Mouse (Mus musculus): ENCODE measurements around the gene Kcnab3. TPM values are rescaled to one million over a fixed set of nuclear protein-coding genes. Genes with fewer than 3 reads are reported as not detected.

Kcnab3 gene
- polyA plus RNA-seq (2012; rRNA removed) = 12.1 and 12.2 TPM in 2 replicates

- Histone ChIP-seq H3K27me3 (ENCODE audit: control insufficient read depth, insufficient read depth, low read length) (no peaks in the 10 kb centered on the region), H3K4me1 (ENCODE audit: control insufficient read depth, insufficient read depth, low read length) (peaks cover 32% of the 10 kb centered on the region), H3K4me3 (ENCODE audit: control insufficient read depth, low read depth, low read length) (peak within 1 kb of the TSS; percentile 74), H3K27ac (ENCODE audit: control insufficient read depth, insufficient read depth, low read depth, low read length) (peak within 1 kb of the TSS; percentile 40; the same call in 1 of the 2 replicates), H3K36me3 (ENCODE audit: control insufficient read depth, insufficient read depth, low read length) (no peaks in the 10 kb centered on the region; the same call in 1 of the 2 replicates)
- TF ChIP-seq POLR2A (IDR thresholded peaks at IDR 0.05; ENCODE audit: control insufficient read depth, low read depth, low read length) = peak; percentile 35; the same call in 1 of the 2 replicates
- TF ChIP-seq CTCF (IDR thresholded peaks at IDR 0.05; ENCODE audit: control insufficient read depth, insufficient read depth, insufficient replicate concordance, low read depth, low read length) = no peak
These were observed at the start of gene Kcnab3 for GRCm38 (mm10) chr11:69325628-69326407. TSS of gene Kcnab3 (plus strand) at chr11:69326258.

GRCm38 (mm10) chr11:69277267-69277666 is 48.8 kb upstream of the Kcnab3 start:
- Histone ChIP-seq H3K36me3 (ENCODE audit: control insufficient read depth, insufficient read depth, low read length) (no peaks in the 10 kb centered on the region), H3K27ac (ENCODE audit: control insufficient read depth, insufficient read depth, low read depth, low read length) (no peak overlapping the region), H3K27me3 (ENCODE audit: control insufficient read depth, insufficient read depth, low read length) (no peaks in the 10 kb centered on the region), H3K4me3 (ENCODE audit: control insufficient read depth, low read depth, low read length) (no peak overlapping the region), H3K4me1 (ENCODE audit: control insufficient read depth, insufficient read depth, low read length) (no peaks in the 10 kb centered on the region)
- TF ChIP-seq POLR2A (IDR thresholded peaks at IDR 0.05; ENCODE audit: control insufficient read depth, low read depth, low read length) (no peak), CTCF (IDR thresholded peaks at IDR 0.05; ENCODE audit: control insufficient read depth, insufficient read depth, insufficient replicate concordance, low read depth, low read length) (no peak)

GRCm38 (mm10) chr11:69291111-69291510 is 34.9 kb upstream of the Kcnab3 start:
- Histone ChIP-seq H3K27me3 (ENCODE audit: control insufficient read depth, insufficient read depth, low read length) (no peaks in the 10 kb centered on the region), H3K4me3 (ENCODE audit: control insufficient read depth, low read depth, low read length) (no peak overlapping the region), H3K27ac (ENCODE audit: control insufficient read depth, insufficient read depth, low read depth, low read length) (no peak overlapping the region), H3K36me3 (ENCODE audit: control insufficient read depth, insufficient read depth, low read length) (no peaks in the 10 kb centered on the region), H3K4me1 (ENCODE audit: control insufficient read depth, insufficient read depth, low read length) (no peaks in the 10 kb centered on the region)
- no peak for TF ChIP-seq CTCF (IDR thresholded peaks at IDR 0.05; ENCODE audit: control insufficient read depth, insufficient read depth, insufficient replicate concordance, low read depth, low read length)
- TF ChIP-seq POLR2A (IDR thresholded peaks at IDR 0.05; ENCODE audit: control insufficient read depth, low read depth, low read length) = no peak

DNA sequence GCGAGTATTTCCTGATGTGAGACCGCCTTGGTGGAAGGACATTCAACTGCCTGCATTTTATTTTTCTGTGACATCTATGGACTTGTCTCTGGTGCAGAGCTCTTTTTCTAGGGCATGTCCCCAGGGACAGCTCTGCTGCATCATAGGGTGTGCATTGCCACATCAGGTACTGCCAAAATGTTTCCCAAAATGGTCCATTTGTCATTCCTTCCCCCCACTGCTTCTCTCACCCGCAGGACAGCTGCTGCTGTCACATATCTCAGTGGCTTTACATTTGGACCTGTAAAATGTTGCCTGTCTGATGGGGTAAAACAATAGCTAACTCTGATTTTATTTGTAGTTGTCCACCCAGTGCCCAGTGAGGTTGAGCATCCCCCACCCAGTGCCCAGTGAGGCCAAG is 30.8 kb upstream of the Kcnab3 start:
- Histone ChIP-seq H3K27ac (ENCODE audit: control insufficient read depth, insufficient read depth, low read depth, low read length) (no peak overlapping the region), H3K27me3 (ENCODE audit: control insufficient read depth, insufficient read depth, low read length) (no peaks in the 10 kb centered on the region), H3K36me3 (ENCODE audit: control insufficient read depth, insufficient read depth, low read length) (peaks cover 4% of the 10 kb centered on the region), H3K4me3 (ENCODE audit: control insufficient read depth, low read depth, low read length) (peak overlapping the region; percentile 59; the same call in 1 of the 2 replicates), H3K4me1 (ENCODE audit: control insufficient read depth, insufficient read depth, low read length) (no peaks in the 10 kb centered on the region)
- TF ChIP-seq POLR2A (IDR thresholded peaks at IDR 0.05; ENCODE audit: control insufficient read depth, low read depth, low read length) = no peak
- TF ChIP-seq CTCF (IDR thresholded peaks at IDR 0.05; ENCODE audit: control insufficient read depth, insufficient read depth, insufficient replicate concordance, low read depth, low read length) = no peak

- Histone ChIP-seq H3K27ac (ENCODE audit: control insufficient read depth, insufficient read depth, low read depth, low read length) (no peak overlapping the region), H3K4me1 (ENCODE audit: control insufficient read depth, insufficient read depth, low read length) (no peaks in the 10 kb centered on the region), H3K4me3 (ENCODE audit: control insufficient read depth, low read depth, low read length) (no peak overlapping the region), H3K36me3 (ENCODE audit: control insufficient read depth, insufficient read depth, low read length) (peaks cover 4% of the 10 kb centered on the region), H3K27me3 (ENCODE audit: control insufficient read depth, insufficient read depth, low read length) (no peaks in the 10 kb centered on the region)
- no peak for TF ChIP-seq CTCF (IDR thresholded peaks at IDR 0.05; ENCODE audit: control insufficient read depth, insufficient read depth, insufficient replicate concordance, low read depth, low read length)
- no peak for TF ChIP-seq POLR2A (IDR thresholded peaks at IDR 0.05; ENCODE audit: control insufficient read depth, low read depth, low read length)
These were observed 28.3 kb upstream of the Kcnab3 start for GRCm38 (mm10) chr11:69297799-69298198.

DNA sequence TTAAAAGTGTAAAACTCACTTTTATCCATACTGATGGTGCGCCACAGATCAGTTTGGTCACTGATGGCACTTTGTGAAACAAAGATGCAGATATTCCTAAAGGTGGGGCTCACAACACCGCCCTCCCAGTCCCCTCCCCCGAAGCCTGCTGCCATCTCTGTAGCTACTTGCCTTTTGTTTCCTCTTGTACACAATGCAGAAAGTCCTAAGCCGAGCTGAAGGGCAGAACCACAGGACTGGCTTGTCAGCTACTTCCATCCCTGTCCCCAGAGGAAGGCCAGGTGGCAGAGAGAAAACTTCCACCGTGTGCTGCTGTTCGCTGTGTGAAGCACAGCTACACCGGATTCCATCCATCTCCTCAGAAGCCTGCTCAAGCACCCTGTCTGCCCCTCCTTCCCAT is 27.8 kb upstream of the Kcnab3 start:
- Histone ChIP-seq H3K4me3 (ENCODE audit: control insufficient read depth, low read depth, low read length) (no peak overlapping the region), H3K27ac (ENCODE audit: control insufficient read depth, insufficient read depth, low read depth, low read length) (no peak overlapping the region), H3K36me3 (ENCODE audit: control insufficient read depth, insufficient read depth, low read length) (peaks cover 4% of the 10 kb centered on the region), H3K4me1 (ENCODE audit: control insufficient read depth, insufficient read depth, low read length) (no peaks in the 10 kb centered on the region), H3K27me3 (ENCODE audit: control insufficient read depth, insufficient read depth, low read length) (no peaks in the 10 kb centered on the region)
- no peak for TF ChIP-seq POLR2A (IDR thresholded peaks at IDR 0.05; ENCODE audit: control insufficient read depth, low read depth, low read length)
- TF ChIP-seq CTCF (IDR thresholded peaks at IDR 0.05; ENCODE audit: control insufficient read depth, insufficient read depth, insufficient replicate concordance, low read depth, low read length) = no peak

DNA sequence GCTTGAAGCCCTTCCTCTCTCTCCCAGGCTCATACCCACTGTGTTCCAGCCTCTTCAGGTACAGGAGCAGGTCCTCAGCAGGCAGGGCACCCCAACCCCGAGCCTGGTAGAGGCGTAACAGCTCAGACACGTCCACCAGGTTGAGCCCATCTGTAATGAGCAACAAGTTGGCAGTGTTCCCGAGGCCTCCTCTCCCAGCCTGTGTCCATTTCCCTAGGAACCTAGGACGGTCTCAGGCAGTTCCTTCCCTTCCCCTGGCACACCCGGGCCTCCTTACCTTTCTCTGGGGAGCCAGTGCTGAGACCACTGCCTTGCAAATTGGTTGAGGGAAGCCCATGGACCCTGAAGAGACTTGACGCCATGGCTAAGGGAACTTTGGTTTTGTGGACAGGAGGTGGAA is 23.2 kb upstream of the Kcnab3 start:
- Histone ChIP-seq H3K27me3 (ENCODE audit: control insufficient read depth, insufficient read depth, low read length) (no peaks in the 10 kb centered on the region), H3K27ac (ENCODE audit: control insufficient read depth, insufficient read depth, low read depth, low read length) (no peak overlapping the region), H3K4me3 (ENCODE audit: control insufficient read depth, low read depth, low read length) (no peak overlapping the region), H3K4me1 (ENCODE audit: control insufficient read depth, insufficient read depth, low read length) (no peaks in the 10 kb centered on the region), H3K36me3 (ENCODE audit: control insufficient read depth, insufficient read depth, low read length) (peaks cover 8% of the 10 kb centered on the region)
- no peak for TF ChIP-seq CTCF (IDR thresholded peaks at IDR 0.05; ENCODE audit: control insufficient read depth, insufficient read depth, insufficient replicate concordance, low read depth, low read length)
- no peak for TF ChIP-seq POLR2A (IDR thresholded peaks at IDR 0.05; ENCODE audit: control insufficient read depth, low read depth, low read length)

Data from testis, adult 2 months (tissue).